Mouse (Mus musculus) cortical plate, adult 2 months (tissue): ENCODE measurements around the gene Unc50. TPM values are rescaled to one million over a fixed set of nuclear protein-coding genes. Genes with fewer than 3 reads are reported as not detected.

Experiments
- H3K27ac ChIP-seq: fragments of 200-500 bp; 2 replicates; pipeline ENCODE4 v1.5.1; 2012; ENCODE audit warnings: low read length, control low read depth, inconsistent platforms; ENCODE audit not compliant: insufficient read depth
- H3K4me1 ChIP-seq: fragments of 200-500 bp; 2 replicates; pipeline ENCODE4 v1.6.1; 2011; ENCODE audit warnings: low read length; ENCODE audit not compliant: control insufficient read depth, insufficient read depth
- H3K4me3 ChIP-seq: fragments of 200-500 bp; 2 replicates; pipeline ENCODE4 v1.5.1; 2011; ENCODE audit warnings: mild to moderate bottlenecking, low read length, control low read depth; ENCODE audit not compliant: insufficient read depth
- CTCF ChIP-seq: fragments of 200-500 bp; IDR thresholded peaks from 2 replicates; pipeline ENCODE4 v1.5.1; 2011; ENCODE audit warnings: mild to moderate bottlenecking, control low read depth, low read length; ENCODE audit not compliant: insufficient read depth; ENCODE audit errors: extremely low read depth
- POLR2A ChIP-seq: fragments of 200-500 bp; IDR thresholded peaks from 2 replicates; pipeline ENCODE4 v1.6.1; 2011; ENCODE audit warnings: mild to moderate bottlenecking, low read length, control low read depth; ENCODE audit not compliant: insufficient read depth; ENCODE audit errors: extremely low read depth
- polyA plus RNA-seq: library from polyadenylated mRNA; depleted of rRNA; stranded (reverse); fragments of >200 nt; gene quantifications from 2 replicates; pipeline ENCODE4 v1.2.3, GENCODE M21; 2012

Gene Unc50
- polyA plus RNA-seq, 1 experiment: 82.7 TPM

DNA sequence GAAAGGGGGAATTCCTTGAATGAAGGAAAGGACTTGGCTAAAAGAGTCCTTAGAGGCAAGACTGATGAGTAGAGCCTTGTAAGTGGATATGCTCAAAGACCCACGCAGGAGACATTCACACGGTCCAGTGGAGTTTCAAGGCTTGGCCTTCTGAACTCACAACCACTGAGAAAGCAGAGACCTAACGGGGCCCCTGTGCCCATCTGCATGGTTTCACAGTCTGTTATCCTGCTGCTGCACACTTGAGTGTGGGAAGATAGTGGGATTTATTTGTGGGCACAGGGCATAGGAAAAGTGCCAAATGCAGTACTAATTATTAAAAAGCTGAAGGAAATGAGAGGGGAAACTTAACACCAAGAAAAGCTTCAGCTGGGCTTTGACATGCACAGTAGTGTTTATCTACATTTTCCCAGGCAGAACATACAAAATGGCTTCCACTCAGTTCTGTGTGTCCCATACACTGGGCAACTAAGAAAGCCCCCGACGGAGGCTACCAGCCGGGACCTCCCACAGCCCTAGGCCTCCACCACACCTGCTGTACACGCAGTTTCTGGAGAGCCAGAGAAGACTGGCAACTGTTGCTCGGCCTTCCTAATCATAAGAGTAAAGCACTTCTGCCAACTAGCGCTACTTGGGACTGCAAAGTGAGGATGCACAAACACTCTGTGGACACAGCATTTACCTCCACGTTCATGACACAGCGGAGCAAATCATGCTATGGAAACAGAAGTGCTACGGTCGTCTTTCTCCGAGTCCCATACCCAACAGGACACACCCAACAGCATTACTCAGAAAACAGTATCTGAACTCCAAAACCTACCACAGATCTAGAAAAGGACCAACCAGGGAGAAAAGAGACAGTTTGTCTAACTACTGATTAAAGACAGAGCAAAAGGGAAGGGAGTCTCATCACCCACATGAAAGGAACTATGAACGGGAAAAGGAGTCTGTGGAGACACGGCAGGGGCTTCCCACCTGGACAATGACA, 13.2 kb downstream of the Unc50 start:
- Histone ChIP-seq H3K4me1 (no peaks in the 10 kb centered on the region), H3K4me3 (no peak overlapping the region), H3K27ac (no peak overlapping the region)
- TF ChIP-seq POLR2A (no peak), CTCF (no peak)

- H3K4me3 ChIP-seq: no peak overlapping the region
- TF ChIP-seq CTCF: peak; percentile 48
- no peak for TF ChIP-seq POLR2A
- H3K4me1 ChIP-seq: no peaks in the 10 kb centered on the region
- no peak overlapping the region for H3K27ac ChIP-seq
Observed at GRCm38 (mm10) chr1:37448361-37449095, 18.6 kb downstream of the Unc50 start.

DNA sequence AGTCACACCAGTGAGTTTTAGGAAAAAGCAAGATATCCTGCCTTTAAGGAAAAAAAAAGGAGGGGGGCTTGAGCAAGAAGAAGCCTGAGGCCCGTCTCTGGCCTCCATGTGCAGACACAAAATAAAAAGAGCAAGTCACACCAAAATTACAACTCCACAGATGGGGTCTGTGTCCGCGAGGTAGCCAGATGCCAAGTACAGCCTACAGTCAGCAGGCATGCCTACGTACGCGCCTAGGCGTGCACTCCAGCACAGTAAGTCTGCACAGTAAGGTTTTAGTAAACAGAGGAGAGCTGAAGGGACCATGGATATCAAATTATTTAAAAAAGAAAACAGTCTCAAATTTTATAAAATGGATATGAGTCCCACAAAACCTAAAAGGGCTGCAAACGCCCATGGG, 21.3 kb downstream of the Unc50 start:
- H3K27ac ChIP-seq: no peak overlapping the region
- no peaks in the 10 kb centered on the region for H3K4me1 ChIP-seq

DNA sequence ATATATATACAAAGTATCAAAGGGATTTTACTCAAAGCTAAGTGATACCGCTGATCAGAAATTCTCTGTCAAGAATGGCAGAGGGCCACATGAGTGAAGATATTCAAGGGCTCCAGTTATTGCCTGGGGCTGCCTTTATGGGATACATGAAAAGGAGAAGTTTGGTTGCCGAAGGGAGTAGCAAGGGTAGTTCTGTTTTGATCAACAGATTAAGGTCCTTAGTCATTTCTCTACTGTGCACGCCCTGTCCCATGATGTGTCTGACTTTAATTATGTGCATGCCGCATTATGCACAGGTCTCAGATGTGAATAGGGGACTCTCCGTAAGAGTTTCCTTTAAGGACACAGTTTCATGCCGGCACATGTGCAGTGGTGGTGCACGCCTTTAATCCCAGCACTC, 27.6 kb downstream of the Unc50 start:
- Histone ChIP-seq H3K4me3 (no peak overlapping the region), H3K4me1 (no peaks in the 10 kb centered on the region), H3K27ac (no peak overlapping the region)
- no peak for TF ChIP-seq POLR2A
- no peak for TF ChIP-seq CTCF

More for the DNA sequence above, 21.3 kb downstream of the Unc50 start:
- TF ChIP-seq CTCF: no peak
- no peak for TF ChIP-seq POLR2A
- no peak overlapping the region for H3K4me3 ChIP-seq

GRCm38 (mm10) chr1:37464878-37465452, 35.0 kb downstream of the Unc50 start:
- no peaks in the 10 kb centered on the region for H3K4me1 ChIP-seq
- no peak overlapping the region for H3K27ac ChIP-seq
- TF ChIP-seq CTCF (no peak), POLR2A (no peak)
- no peak overlapping the region for H3K4me3 ChIP-seq

DNA sequence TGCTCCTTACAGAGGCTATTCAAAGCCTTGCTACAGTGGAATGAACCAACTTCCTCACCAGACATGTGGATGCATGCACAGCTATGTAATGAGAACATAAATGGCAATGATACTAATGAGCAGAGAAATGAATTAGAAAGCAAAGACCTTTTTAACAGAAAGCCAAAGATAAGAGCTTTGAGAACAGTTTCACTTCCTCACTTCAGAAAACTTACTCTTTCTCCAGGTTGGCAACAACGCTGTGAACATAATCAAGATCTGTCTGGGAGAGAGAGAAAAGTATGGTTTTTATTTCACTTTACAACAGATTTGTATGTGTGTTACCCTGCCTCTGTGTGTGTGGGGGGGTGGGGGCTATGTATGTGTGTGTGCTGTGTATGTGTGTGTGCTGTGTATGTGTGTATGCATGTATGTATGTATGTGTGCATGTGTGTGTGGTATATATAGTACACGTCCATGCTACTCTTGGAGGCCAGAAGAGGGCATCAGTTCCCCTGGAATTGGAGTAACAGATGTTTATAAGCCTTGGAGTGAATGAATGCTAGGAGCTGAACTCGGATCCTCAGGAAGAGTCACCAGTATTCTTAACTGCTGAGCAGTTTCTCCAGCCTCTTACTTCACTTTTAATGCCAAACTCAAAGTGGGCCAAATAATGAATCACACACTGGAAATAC, 36.5 kb downstream of the Unc50 start:
- no peak overlapping the region for H3K27ac ChIP-seq

DNA sequence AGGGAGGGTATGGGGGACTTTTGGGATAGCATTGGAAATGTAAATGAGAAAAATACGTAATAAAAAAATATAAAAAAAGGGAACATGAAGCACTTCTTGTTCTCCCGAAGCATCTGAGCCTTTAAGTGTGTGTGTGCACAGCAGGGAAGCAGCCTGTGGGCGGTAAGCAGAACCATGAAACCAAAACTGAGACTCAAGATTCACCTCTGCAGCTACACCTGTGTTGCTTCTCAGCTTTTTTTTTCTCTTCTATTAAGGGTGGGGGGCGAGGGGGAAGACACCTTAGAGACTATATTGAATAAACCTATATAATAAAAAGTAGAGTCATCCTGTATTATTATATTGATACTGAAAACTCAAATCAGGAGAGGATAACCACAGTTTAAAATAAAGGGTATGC, 37.9 kb downstream of the Unc50 start:
- Histone ChIP-seq H3K27ac (no peak overlapping the region), H3K4me1 (peaks cover 2% of the 10 kb centered on the region; the same call in 1 of the 2 replicates), H3K4me3 (no peak overlapping the region)
- TF ChIP-seq CTCF: no peak
- no peak for TF ChIP-seq POLR2A

More for the DNA sequence above, 36.5 kb downstream of the Unc50 start:
- Histone ChIP-seq H3K4me1 (no peaks in the 10 kb centered on the region), H3K4me3 (no peak overlapping the region)
- TF ChIP-seq CTCF (no peak), POLR2A (no peak)

GRCm38 (mm10) chr1:37469007-37469406, 39.1 kb downstream of the Unc50 start:
- Histone ChIP-seq H3K4me3 (no peak overlapping the region), H3K4me1 (peaks cover 2% of the 10 kb centered on the region; the same call in 1 of the 2 replicates), H3K27ac (no peak overlapping the region)
- TF ChIP-seq POLR2A: no peak
- TF ChIP-seq CTCF: no peak
